Mouse (Mus musculus): ENCODE data around the gene Nt5m. TPM values are rescaled to one million over a fixed set of nuclear protein-coding genes. Genes with fewer than 3 reads are reported as not detected.

Nt5m gene
- polyA plus RNA-seq, 1 experiment: 19.4 TPM

- TF ChIP-seq FOSL1 (IDR thresholded peaks at IDR 0.05; ENCODE audit: insufficient read depth, low read length, poor library complexity, severe bottlenecking): no peak
- no peaks in the 10 kb centered on the region for H3K79me3 ChIP-seq (ENCODE audit: low read depth)
- no peaks in the 10 kb centered on the region for H3K36me3 ChIP-seq (ENCODE audit: control insufficient read depth, insufficient read depth)
- peaks cover 22% of the 10 kb centered on the region for H3K27me3 ChIP-seq (ENCODE audit: control insufficient read depth, insufficient read depth, insufficient read length)
- no peaks in the 10 kb centered on the region for H3K79me2 ChIP-seq (ENCODE audit: control insufficient read depth, insufficient read depth)
- H3ac ChIP-seq (ENCODE audit: control insufficient read depth, insufficient read length, low read depth): no peak overlapping the region
- H3K4me3 ChIP-seq (ENCODE audit: insufficient read depth, poor library complexity, severe bottlenecking): no peak overlapping the region
Observed at GRCm38 (mm10) chr11:59908446-59908845, 69.2 kb downstream of the Nt5m start.

DNA sequence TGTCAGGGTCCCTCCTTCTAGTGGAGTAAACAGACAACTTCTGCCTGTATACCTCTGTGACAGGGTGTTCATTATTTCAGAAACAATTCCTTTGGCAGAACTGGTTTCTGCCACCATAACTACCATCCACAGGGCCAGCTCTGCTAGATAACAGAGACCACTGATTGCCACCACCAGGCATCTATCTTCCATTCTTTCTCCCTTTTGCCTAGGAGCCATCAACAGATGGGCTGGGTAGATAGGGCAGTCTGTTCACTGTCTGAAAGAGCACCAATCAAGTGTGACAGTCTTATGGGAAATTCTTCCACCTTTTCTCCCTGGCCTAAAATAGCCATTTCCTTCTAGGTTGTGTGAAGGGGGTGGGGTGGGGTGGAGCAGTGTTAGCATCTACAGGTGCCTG lies 71.3 kb downstream of the Nt5m start:
- Histone ChIP-seq H3K79me3 (ENCODE audit: low read depth) (no peaks in the 10 kb centered on the region), H3K79me2 (ENCODE audit: control insufficient read depth, insufficient read depth) (no peaks in the 10 kb centered on the region), H3K36me3 (ENCODE audit: control insufficient read depth, insufficient read depth) (no peaks in the 10 kb centered on the region), H3K27me3 (ENCODE audit: control insufficient read depth, insufficient read depth, insufficient read length) (peaks cover 27% of the 10 kb centered on the region), H3ac (ENCODE audit: control insufficient read depth, insufficient read length, low read depth) (no peak overlapping the region), H3K4me3 (ENCODE audit: insufficient read depth, poor library complexity, severe bottlenecking) (no peak overlapping the region)
- no peak for TF ChIP-seq CTCF (IDR thresholded peaks at IDR 0.05; ENCODE audit: control insufficient read depth, insufficient read depth, insufficient read length)
- TF ChIP-seq FOSL1 (IDR thresholded peaks at IDR 0.05; ENCODE audit: insufficient read depth, low read length, poor library complexity, severe bottlenecking): no peak
- no peak for TF ChIP-seq MAX (IDR thresholded peaks at IDR 0.05)
- TF ChIP-seq MYOD1 (IDR thresholded peaks at IDR 0.05; ENCODE audit: control insufficient read depth, insufficient read length, low read depth): no peak
- no peak for TF ChIP-seq CEBPB (IDR thresholded peaks at IDR 0.05; ENCODE audit: low read depth)
- no peak for TF ChIP-seq USF1 (IDR thresholded peaks at IDR 0.05; ENCODE audit: low read depth)
- no peak for TF ChIP-seq MYOG (IDR thresholded peaks at IDR 0.05; ENCODE audit: control insufficient read depth, extremely low read depth, insufficient read length)

DNA sequence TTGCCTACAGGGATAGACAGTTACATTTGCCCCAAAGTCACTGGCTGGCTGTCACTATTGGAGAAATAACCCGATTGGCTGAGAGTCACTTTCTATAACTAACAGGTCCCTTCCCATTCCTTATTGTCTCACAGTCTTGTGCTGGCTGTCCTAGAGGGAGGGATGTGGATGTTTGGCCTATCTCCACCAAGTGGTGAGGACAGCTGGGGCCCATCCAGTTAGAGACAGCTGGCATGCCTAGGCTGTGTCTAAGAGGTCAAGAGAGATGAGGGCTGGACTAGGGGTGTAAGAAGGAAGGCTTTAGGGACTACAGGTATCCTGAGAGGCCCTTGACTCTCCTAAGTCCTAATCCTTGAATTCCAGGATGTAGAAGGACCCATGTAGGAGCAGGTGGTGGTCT lies 72.3 kb downstream of the Nt5m start:
- Histone ChIP-seq H3K79me2 (ENCODE audit: control insufficient read depth, insufficient read depth) (no peaks in the 10 kb centered on the region), H3K27me3 (ENCODE audit: control insufficient read depth, insufficient read depth, insufficient read length) (peaks cover 20% of the 10 kb centered on the region), H3K4me3 (ENCODE audit: insufficient read depth, poor library complexity, severe bottlenecking) (no peak overlapping the region), H3ac (ENCODE audit: control insufficient read depth, insufficient read length, low read depth) (no peak overlapping the region), H3K36me3 (ENCODE audit: control insufficient read depth, insufficient read depth) (no peaks in the 10 kb centered on the region), H3K79me3 (ENCODE audit: low read depth) (no peaks in the 10 kb centered on the region)
- no peak for TF ChIP-seq USF1 (IDR thresholded peaks at IDR 0.05; ENCODE audit: low read depth)
- no peak for TF ChIP-seq MYOD1 (IDR thresholded peaks at IDR 0.05; ENCODE audit: control insufficient read depth, insufficient read length, low read depth)
- no peak for TF ChIP-seq MYOG (IDR thresholded peaks at IDR 0.05; ENCODE audit: control insufficient read depth, extremely low read depth, insufficient read length)

- no peaks in the 10 kb centered on the region for H3K79me2 ChIP-seq (ENCODE audit: control insufficient read depth, insufficient read depth)
- peaks cover 19% of the 10 kb centered on the region for H3K27me3 ChIP-seq (ENCODE audit: control insufficient read depth, insufficient read depth, insufficient read length)
- H3K36me3 ChIP-seq (ENCODE audit: control insufficient read depth, insufficient read depth): no peaks in the 10 kb centered on the region
- no peak overlapping the region for H3ac ChIP-seq (ENCODE audit: control insufficient read depth, insufficient read length, low read depth)
- no peaks in the 10 kb centered on the region for H3K79me3 ChIP-seq (ENCODE audit: low read depth)
- H3K4me3 ChIP-seq (ENCODE audit: insufficient read depth, poor library complexity, severe bottlenecking): no peak overlapping the region
- TF ChIP-seq MYOG (IDR thresholded peaks at IDR 0.05; ENCODE audit: control insufficient read depth, extremely low read depth, insufficient read length) (no peak), FOSL1 (IDR thresholded peaks at IDR 0.05; ENCODE audit: insufficient read depth, low read length, poor library complexity, severe bottlenecking) (no peak), CTCF (IDR thresholded peaks at IDR 0.05; ENCODE audit: control insufficient read depth, insufficient read depth, insufficient read length) (no peak), MYOD1 (IDR thresholded peaks at IDR 0.05; ENCODE audit: control insufficient read depth, insufficient read length, low read depth) (no peak), MAX (IDR thresholded peaks at IDR 0.05) (no peak), CEBPB (IDR thresholded peaks at IDR 0.05; ENCODE audit: low read depth) (no peak), USF1 (IDR thresholded peaks at IDR 0.05; ENCODE audit: low read depth) (no peak)
Observed at GRCm38 (mm10) chr11:59913702-59914101, 74.5 kb downstream of the Nt5m start.

GRCm38 (mm10) chr11:59918014-59918413 lies 78.8 kb downstream of the Nt5m start:
- H3K27me3 ChIP-seq (ENCODE audit: control insufficient read depth, insufficient read depth, insufficient read length): peaks cover 16% of the 10 kb centered on the region
- TF ChIP-seq CTCF (IDR thresholded peaks at IDR 0.05; ENCODE audit: control insufficient read depth, insufficient read depth, insufficient read length) (no peak), MYOG (IDR thresholded peaks at IDR 0.05; ENCODE audit: control insufficient read depth, extremely low read depth, insufficient read length) (no peak)
- no peaks in the 10 kb centered on the region for H3K36me3 ChIP-seq (ENCODE audit: control insufficient read depth, insufficient read depth)
- no peak overlapping the region for H3K4me3 ChIP-seq (ENCODE audit: insufficient read depth, poor library complexity, severe bottlenecking)
- no peaks in the 10 kb centered on the region for H3K79me3 ChIP-seq (ENCODE audit: low read depth)
- H3K79me2 ChIP-seq (ENCODE audit: control insufficient read depth, insufficient read depth): no peaks in the 10 kb centered on the region
- H3ac ChIP-seq (ENCODE audit: control insufficient read depth, insufficient read length, low read depth): no peak overlapping the region

- peaks cover 16% of the 10 kb centered on the region for H3K27me3 ChIP-seq (ENCODE audit: control insufficient read depth, insufficient read depth, insufficient read length)
- no peaks in the 10 kb centered on the region for H3K36me3 ChIP-seq (ENCODE audit: control insufficient read depth, insufficient read depth)
- H3K79me2 ChIP-seq (ENCODE audit: control insufficient read depth, insufficient read depth): no peaks in the 10 kb centered on the region
- no peak overlapping the region for H3ac ChIP-seq (ENCODE audit: control insufficient read depth, insufficient read length, low read depth)
- TF ChIP-seq CEBPB (IDR thresholded peaks at IDR 0.05; ENCODE audit: low read depth) (no peak), MAX (IDR thresholded peaks at IDR 0.05) (no peak), MYOG (IDR thresholded peaks at IDR 0.05; ENCODE audit: control insufficient read depth, extremely low read depth, insufficient read length) (no peak), USF1 (IDR thresholded peaks at IDR 0.05; ENCODE audit: low read depth) (no peak)
- no peak overlapping the region for H3K4me3 ChIP-seq (ENCODE audit: insufficient read depth, poor library complexity, severe bottlenecking)
- no peaks in the 10 kb centered on the region for H3K79me3 ChIP-seq (ENCODE audit: low read depth)
Observed at GRCm38 (mm10) chr11:59919401-59919800, 80.2 kb downstream of the Nt5m start.
